Mouse (Mus musculus) adrenal gland, postnatal 36 days (tissue): Measurements from ENCODE around the gene Ngdn. TPM values are rescaled to one million over a fixed set of nuclear protein-coding genes. Genes with fewer than 3 reads are reported as not detected.
"Not testable (repeated sequence)": the region's sequence is repeated elsewhere in the genome, so short reads cannot be mapped to it uniquely, and the experiment has no call there.

Experiments
- DNase-seq, 2 experiments: peaks; one replicate each; pipeline ENCODE4 v3.0.0; 2021; ENCODE audit warnings: mixed read lengths in 1 of 2
- total RNA-seq, 2 experiments: library from RNA; stranded (reverse); gene quantifications; 2 replicates each; pipeline ENCODE4 v1.2.3; 2021

Gene Ngdn
- total RNA-seq, 2 experiments from 2014 or later, result 34.6 to 44.8 TPM

DNA sequence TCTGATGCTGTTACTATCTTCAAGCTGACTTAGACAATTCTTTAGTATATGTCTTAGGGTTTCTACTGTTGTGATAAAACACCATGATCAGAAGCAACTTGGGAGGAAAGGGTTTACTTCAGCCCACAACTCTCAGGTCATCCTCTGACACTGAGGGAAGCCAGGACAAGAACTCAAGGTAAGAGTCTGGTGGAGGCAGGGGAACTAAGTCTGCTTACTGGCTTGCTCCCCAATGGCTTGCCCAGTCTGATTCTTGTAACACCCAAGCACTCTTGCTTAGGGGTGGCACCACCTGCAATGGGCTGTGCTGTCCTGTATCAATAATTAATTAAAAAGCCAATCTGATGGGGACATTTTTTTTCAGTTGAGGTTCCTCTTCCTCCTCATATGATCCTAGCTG is 16.6 kb upstream of the Ngdn start:
- no peak for DNase-seq

DNA sequence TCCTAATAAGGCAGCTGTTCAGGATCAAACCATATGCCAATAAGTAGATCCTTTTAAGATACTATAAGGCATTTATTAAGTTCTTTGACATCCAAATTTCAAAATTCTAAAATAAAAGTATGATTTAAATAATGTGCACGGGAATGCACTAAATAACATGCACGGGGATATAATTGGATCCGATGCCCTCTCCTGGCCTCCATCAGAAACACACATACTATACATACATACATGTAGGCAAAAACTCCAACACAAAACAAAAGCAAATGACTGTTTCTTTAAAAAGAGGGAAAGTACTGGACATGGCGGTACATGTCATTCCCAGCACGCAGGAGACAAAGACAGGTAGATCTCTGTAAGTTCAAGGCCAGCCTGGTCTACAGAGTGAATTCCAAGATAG is 15.4 kb upstream of the Ngdn start:
- not testable (repeated sequence) for DNase-seq

DNA sequence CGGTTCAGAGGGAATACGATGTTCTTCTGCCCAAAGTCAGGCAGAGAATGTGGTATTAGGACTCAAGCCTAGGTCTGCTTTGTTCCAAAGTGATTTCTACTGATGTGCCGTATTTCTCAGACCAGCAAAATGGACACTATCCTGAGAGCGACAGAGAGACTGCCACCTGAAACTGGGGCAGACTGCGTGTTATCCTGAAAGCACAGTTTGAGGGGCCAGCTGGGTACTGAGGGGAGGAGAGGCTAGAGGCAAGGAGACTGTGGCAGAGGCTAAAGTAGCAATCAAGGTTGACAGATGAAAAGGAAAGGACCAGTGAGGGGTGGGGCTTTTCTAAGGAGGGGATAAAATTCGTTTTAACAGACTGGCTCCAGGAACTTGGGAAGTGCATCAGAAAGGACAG is 14.4 kb upstream of the Ngdn start:
- DNase-seq, result no peak

DNA sequence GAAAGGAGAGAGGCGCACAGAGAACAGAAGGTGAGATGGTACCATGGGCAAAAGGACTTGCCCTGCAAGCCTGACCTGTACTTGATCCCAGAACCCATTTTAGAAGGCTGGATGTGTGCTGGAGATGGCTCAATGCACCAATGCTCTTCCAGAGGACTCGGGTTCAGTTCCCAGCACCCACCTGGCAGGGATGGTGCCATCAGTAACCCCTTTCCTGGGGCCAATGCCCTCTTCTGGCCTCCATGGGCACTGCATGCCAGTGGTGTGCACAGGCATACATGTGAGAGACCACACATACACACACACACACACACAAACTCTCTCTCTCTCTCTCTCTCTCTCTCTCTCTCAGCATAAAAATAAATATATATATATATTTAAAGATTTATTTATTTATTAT is 13.8 kb upstream of the Ngdn start:
- no peak for DNase-seq

DNA sequence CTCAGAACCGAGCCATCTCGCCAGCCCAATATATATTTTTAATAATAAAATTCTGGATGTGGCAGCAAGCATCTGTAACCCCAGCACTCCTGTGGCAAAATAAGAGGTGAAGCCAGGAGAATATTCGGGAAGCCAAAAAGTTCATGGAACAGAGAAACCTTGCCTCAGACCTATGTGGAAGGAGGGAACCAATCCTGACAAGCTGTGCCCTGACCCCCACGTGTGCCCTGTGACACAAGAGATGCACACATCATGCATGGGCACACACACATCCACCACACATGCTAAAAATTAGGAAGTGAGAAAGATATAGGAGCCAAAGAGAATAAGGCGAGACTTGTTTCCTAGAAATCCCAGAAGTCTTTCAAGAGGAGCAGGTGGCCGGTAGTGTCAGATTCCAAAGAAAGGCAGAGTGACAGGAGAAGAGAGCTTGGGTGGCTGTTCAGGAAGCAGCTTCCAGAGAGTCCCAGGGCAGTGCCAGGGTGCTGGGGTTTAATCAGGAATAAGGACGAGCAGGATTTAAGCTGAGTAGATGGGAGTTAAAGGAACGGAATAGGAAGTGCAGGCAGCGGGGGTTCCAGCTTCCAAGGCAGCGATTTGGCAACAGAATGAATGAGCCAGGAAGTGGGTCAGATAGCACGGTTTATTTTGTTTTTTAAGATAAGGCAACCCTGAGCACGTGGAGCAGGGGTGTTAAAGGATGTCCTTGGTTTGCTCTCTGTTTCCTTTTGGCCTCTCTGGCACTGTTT is 13.1 kb upstream of the Ngdn start:
- peak in 1 of 2 experiments; percentile 39 for DNase-seq

DNA sequence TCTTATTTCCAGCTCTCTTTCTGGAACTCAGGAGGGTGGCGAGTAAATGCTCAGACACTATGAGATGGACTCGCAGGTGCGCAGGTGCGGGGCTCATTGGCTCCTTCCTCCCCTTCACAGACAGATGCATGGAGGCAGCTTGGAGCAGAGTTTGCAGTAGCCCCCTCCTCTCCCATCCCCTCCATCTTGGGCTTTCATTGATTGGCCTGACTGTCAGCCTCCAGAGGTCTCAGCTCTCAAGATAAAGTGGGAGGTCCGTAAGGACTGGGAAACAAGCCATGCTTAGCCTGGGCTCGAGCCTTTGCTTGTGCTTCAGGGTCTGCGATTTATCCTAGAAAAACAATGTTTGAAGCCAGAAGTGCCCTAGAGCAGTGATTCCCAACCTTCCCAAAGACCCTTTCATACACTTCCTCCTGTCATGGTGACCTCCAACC is 12.6 kb upstream of the Ngdn start:
- no peak for DNase-seq

DNA sequence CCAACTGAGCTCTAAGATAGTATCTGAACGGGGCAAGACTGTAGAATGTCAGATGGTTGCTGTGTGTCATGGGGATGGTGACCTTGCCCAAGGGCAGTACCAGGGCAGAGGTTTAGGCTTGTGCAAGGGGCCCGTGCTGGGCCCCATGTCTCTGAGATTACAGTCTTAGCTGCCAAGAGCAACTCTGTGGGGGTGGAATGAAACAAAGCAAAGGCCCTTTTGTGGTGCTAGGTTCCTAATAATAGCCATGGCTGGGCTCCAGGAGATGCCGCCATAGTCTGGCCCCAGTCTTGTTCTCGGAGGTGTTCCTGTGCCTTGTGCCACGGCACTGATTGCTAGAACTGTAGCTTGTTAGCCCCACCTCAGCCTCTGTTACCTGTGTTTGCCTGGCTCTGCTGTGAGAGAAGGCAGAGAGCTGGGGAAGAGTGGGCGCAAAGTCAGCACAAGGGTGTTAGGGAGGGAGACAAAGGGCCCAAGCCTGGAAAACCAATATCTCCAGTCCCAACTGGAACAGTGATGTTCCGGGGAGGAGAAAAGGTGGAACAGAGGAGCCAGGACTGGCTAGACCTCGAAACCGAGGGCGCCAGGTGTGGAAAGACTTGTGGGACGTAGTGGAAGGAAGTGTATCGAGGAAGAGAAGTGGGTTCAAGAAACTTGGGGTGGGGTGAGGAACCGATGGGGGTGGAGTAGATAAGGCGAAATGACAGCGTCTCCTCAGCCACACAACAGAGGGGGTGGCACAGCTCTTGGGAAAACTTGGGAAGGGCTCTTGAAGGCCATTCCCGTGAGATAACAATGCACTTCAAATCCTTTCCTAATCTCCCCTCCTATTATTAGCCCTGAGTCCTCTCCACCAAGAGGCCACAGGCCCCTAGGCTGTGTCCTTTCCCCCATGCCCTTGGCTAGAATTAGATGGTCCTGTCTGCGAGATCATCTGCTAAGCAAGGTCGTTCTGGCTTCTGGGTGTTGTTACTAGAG is 11.1 kb upstream of the Ngdn start:
- peak; percentile 17 to 57 for DNase-seq

DNA sequence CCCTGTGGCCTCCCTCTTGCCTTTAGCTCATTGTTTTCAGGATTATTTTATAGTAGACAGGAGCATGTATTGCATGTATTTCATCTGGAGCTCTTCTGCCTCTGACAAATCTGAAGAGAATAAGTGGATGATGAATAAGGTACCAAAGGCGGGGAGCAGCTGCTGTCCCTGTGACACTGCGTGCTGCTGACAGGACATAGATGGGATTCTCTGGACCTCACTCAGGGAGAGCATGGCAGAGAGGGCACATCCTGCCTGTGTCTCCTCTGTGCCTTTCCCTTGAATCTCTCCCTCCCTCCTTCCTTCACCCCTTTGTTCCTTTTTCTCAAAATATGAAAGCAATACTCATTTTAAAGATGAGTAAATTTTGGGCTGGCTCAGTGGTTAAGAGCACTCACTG is 9.7 kb upstream of the Ngdn start:
- DNase-seq, result no peak

DNA sequence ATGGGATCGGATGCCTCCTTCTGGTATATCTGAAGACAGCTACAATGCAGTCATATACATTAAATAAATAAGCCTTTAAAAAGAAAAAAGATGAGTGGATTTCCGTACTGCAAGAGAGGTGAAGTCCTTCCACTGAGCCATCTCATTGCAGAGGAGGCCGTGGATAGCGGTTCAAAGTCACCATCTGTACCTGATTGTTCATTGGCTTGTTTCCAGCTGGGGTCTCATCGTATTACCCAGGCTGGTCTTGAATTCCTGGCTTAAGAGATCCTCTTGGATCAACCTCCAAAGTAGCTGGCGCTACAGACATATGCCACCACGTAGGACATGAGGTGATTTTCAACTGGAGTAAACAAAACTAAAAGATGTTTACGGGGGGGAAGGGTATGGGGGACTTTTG is 9.3 kb upstream of the Ngdn start:
- no peak for DNase-seq

DNA sequence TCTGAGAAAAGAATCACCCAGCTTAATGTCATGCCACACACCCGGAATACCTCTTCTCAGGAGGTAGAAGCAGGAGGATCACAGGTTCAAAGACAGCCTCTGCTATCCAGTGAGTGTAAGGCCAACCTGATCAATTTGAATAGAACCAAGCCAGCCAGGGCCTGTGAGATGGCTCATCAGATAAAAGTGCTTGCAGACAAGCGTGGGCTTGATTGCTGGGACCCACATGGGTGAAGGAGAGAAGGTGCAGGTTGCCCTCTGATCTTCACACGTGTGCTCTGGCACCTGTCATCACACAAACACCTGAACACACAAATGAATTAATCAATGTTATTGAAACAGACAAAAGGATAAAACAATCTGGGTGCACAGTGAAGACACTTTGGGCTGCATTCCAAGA is 8.7 kb upstream of the Ngdn start:
- no peak for DNase-seq

DNA sequence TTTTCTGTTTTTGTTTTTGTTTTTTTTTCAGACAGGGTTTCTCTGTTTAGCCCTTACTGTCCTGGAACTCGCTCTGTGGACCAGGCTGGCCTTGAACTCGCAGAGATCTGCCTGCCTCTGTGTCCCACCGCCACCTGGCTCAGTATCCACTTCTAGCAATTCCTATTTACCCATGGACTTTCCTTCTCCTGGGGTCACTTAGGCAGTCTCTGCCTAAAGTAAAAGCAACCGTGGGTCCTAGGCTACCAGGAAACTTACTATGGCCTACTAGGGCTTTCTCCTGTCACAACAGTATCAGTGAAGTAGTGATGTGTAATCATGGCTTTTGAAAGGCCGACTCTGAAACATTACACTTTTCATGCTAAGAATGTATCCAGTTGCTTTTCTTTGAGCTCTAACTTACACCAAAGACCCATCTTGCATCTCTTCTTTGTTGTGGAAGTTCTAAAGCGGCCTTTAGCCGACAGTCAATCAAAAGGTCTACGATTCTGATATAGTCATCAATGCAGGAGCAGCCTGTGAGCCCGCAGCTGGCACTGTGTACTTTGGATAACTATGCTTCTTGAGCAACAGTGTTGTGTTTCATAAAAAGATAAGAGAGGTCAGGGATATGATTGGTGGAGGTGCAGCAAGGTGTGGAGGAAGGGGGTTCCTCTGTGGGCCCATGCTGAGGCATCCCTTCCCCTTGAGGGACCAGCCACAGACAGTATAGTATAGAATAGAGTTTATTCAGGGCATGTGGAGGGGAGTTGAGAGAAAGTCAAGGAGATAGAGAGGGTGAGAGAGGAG is 7.9 kb upstream of the Ngdn start:
- DNase-seq, result no peak

DNA sequence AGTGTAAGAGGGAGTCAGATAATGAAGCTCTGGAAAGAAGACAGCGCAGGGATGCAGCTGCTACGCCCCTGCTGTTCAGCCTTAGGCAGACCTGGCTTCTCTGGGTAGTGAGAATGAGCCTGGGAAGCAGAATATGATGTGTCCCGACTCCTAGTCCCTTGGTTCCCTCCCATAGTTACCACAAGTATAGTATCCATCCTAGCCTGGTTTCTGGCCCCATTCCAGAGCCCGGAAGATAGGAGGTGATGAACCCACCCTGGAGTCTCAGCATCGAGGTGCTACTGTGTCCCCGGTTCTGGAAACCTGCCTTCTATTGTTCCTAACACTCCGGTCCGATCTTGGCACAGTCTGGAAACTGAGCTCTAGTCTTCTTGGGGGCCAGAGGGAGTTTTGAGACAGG is 6.8 kb upstream of the Ngdn start:
- no peak for DNase-seq

DNA sequence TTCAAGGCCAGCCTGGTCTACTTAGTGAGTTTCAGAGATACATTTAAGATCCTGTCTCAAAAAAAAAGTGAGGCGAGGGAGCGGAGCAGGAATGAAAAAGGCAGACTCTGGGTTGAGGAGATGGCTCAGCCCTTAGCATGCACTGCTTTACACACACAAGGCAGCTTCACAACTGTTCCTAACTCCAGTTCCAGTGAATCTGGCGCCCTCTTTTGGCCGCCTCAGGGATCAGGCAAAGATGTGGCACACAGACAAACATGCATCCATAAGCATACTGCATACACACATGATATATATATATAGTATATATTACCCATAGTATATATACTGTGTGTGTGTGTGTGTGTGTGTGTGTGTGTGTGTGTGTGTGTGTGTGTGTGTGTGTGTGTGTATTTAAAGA is 4.1 kb upstream of the Ngdn start:
- DNase-seq, result peak in 1 of 2 experiments; percentile 19

DNA sequence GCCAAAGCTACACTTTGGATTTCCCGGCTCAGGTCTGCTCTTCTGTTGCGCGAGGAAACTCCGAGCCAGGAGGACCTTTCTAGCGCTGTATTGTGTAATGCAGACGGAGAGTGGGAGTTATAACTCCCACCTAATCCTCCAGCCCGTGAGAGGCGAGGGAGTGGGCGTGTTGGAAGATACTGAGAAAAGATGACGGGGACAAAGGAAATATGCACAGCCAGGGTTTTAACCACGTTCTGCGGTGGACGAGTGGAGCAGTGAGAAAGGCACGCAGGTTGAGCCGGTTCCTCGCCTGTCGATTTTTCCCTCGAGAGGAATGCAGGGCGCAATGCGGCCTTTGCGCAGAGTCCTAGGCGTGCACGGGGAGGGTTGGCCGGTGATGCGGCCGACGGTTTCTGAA is 663 bp upstream of the Ngdn start:
- no peak for DNase-seq

DNA sequence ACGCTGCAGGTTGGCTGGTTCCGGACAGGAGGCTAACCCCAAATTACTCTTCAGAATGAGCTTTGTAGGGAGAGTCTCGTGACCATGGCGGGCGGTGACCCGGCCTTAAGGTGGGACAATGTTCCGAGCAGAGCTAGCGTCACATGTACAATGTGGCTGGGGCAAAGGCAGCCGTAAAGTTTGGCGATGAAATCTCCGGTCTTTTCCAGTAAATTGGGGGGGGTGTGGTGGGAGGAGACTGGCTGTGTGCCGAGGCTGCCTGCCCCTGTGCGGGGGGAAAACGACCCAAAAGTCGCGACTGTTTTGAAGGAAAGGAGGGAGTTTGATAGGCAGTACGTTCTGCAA is 485 bp downstream of the Ngdn start:
- DNase-seq, result peak in 1 of 2 experiments; percentile 24

DNA sequence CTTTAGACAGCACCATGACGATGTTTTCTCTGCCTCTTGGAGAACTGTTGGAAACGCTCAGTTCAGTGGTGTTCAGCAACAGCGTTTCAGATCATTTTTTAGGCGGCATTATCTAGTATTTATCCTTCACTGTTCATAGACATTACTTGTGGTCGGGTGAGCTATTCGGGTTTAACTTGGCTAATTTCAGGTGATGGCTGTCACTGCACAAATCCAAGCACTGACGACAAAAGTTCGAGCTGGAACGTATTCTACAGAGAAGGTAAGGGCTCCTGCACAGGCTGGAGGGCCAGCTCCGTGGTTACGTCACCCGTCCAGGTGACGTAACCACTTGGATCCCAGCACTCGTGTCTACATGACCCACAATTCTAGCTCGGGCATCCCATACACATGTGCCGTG is 1.6 kb downstream of the Ngdn start:
- DNase-seq, result no peak

DNA sequence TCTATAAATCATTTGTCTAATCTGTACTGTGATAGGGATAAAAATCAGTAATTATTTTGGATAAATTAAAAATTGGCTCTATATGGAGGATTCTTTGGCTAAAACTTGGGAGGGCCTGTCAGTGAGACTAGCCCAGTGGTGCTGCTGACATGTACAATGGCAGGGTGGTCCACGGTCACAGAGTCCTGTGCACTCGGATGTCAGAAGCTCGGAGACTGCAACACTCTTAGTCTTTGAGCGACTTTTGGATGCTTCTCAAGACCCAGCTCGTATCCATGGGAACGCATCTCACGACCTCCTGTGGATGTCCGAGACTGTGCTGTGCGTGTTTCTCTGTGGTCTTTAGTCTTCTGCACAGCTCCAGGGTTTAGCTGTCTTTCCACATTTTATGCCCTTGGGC is 5.1 kb downstream of the Ngdn start:
- no peak for DNase-seq

DNA sequence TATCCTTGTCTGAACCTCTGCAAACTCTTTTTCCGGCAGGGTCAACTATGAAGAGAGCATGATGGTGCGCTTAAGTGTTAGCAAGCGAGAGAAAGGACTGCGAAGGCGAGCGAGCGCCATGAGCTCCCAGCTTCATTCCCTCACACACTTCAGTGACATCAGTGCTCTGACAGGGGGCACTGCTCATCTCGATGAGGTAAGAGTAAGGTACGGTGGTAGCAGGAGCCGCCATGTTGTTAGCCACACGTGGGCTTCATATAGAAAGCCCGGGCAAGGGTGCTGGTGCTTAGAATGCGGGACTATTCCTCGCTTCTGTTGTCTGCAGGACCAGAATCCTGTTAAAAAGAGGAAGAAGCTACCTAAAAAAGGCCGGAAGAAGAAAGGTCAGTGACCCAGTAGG is 7.8 kb downstream of the Ngdn start:
- no peak for DNase-seq

DNA sequence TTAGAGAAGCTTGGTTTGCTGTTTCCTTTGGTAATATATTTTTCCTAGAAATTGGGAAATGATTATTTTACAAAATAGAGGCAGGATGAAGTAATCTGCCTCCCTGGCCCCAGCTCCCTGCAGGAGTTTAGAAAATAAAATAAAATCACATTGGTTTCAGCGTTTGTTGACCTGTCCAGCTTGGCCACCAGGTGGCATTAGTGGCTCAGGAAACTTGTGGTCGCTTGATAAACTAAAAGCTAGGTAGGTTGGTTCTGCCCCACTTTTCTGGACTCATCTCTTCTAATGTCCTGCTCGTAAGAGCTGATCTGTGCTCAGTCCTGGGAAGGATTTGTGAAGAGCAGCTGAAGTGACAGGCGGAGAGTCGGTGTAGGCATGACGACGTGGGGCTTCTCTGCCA is 9.0 kb downstream of the Ngdn start:
- DNase-seq, result peak; percentile 63 to 74

DNA sequence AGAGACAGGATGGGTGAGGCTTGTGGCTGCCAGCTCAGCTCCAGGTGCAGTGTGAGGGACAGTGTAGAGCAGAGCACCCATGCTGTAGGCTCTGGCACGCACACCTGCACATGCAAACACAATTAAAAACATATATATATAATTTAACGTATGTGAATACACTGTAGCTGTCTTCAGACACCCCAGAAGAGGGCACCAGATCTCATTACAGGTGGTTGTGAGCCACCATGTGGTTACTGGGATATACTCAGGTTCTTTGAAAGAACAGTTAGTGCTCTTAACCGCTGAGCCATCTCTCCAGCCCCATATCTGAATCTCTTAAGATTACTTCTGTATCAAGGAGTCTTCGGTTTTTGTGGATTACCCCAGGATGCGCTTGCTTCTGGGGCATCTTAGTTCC is 10.3 kb downstream of the Ngdn start:
- no peak for DNase-seq

DNA sequence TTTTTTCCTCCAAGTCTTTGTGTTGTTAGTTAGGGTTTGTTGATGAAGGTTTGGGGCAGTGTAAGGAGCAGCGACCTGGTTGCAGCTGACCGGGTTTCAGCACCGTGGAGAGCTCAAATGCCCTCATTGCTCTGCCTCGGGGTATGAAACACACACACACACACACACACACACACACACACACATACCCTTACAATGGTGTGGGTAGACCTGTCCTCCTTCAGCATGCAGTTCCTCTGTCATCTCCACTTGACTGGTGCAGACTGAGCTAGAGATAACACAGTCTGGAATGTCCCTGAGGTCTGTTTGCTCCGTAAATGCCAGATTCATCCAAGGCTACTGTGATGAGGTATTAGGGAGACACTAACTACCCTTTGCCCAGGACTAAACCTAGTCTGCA is 12.0 kb downstream of the Ngdn start:
- peak; percentile 39 to 72 for DNase-seq

DNA sequence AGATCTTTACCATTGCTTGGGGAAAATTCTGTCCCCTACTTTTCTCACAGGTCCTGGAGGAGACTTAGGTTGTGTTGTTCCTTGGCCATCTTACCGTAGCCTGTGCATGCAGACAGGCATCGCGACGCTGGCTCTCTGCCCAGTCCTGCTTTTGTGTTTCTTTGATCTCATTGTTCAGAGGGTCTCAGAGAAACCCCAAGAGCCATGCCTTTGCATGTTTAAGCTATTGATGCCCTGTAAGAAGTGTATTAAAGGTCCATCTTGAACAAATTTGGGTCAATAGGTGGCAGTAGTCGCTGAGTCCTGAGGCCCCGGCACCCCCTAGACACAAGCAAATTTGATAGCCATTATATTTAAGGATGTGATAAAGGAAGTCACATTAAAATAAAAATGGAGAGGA is 12.4 kb downstream of the Ngdn start:
- DNase-seq, result no peak

DNA sequence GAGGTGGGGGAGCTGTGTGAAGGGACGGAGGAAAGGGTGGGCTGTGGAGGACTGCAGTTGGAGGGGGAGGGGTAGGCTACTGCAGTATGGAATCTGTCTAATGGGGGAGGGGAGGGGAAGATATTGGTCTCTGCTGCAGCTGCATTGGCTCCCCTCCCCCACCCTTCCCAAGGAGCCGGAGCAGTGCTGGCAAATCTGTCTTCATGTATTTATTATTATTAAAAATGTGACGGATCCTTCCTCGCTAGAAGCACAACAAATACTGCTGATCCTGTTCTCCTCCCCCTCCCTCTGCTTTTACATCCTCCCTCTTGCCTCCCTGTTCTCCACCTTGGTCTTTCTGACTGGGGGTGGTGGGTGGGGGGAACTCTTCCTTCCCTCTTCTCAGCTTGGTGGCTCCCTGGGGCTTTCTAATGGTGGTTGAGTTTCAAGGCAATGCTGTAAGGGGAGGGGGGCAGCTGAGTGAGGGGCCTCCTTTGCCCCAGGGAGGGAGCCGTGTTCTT is 13.1 kb downstream of the Ngdn start:
- no peak for DNase-seq
